Mouse (Mus musculus): ENCODE results near the gene Utrn. TPM values are rescaled to one million over a fixed set of nuclear protein-coding genes. Genes with fewer than 3 reads are reported as not detected.
A peak's percentile ranks its signal among the peaks of the same experiment; 100 is the strongest.

The Utrn gene
- polyA plus RNA-seq, 1 experiment from 2014 or later, result 49.7 TPM

DNA sequence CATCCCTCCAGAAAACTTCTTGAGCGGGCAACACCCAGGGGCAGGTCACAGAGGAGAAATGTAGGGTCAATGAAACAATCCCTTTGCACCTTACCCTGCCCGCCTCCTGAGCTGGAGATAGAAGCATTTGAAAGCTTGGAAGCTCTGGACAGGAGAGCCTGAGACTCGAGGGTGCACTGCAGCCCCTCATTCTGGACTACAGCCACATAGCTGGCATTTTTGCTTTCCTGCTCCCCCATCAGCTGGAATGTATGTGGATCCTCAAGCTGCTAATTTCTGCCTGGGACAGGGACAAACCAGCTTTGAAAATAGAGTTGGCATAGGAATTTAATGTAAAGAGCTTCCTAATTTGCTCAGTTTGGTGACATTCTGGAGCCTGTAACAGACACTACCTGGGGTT is 165.6 kb downstream of the Utrn start:
- Histone ChIP-seq H3K4me1 (replicated peaks; ENCODE audit: control insufficient read depth, insufficient read depth, low read length) (no peaks in the 10 kb centered on the region), H3K4me2 (ENCODE audit: low read depth, low read length, severe bottlenecking) (no peak overlapping the region), H3K9me3 (ENCODE audit: control insufficient read depth, low read length) (no peaks in the 10 kb centered on the region), H3K27ac (ENCODE audit: low read depth, low read length) (no peak overlapping the region), H3K4me3 (ENCODE audit: low read depth, low read length) (no peak overlapping the region), H3K27me3 (ENCODE audit: control insufficient read depth, insufficient read depth, low read length) (no peaks in the 10 kb centered on the region), H3K36me3 (ENCODE audit: control insufficient read depth, insufficient read depth, low read length) (no peaks in the 10 kb centered on the region), H3K9ac (ENCODE audit: low read length) (no peak overlapping the region)
- 71% methylated on average over 3 of the region's 3 CpGs for WGBS
- DNase-seq (ENCODE audit: low spot score) (no peak), ATAC-seq (replicated peaks; ENCODE audit: low FRiP score) (no peak)

DNA sequence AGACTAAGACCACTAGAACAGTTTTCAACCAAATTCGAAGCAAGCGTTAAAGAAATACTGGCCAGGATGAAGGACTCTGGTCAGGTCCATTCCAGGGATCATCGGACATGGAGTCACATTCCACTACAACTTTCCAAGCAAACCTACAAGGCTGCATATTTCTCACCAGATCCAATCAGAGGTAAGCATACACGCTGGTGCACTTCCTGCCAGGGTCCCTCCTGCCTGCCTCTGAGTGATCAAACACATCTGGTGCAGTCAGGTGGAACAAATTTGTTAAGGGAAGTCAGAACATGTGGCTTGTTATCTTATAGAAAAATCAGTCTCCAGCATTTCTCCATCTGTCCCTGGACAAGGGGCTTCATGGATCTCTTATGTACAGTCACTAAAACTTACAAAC is 167.0 kb downstream of the Utrn start:
- Histone ChIP-seq H3K36me3 (ENCODE audit: control insufficient read depth, insufficient read depth, low read length) (no peaks in the 10 kb centered on the region; the same call in 1 of the 2 replicates), H3K27me3 (ENCODE audit: control insufficient read depth, insufficient read depth, low read length) (no peaks in the 10 kb centered on the region), H3K27ac (ENCODE audit: low read depth, low read length) (no peak overlapping the region), H3K4me3 (ENCODE audit: low read depth, low read length) (no peak overlapping the region), H3K4me1 (replicated peaks; ENCODE audit: control insufficient read depth, insufficient read depth, low read length) (no peaks in the 10 kb centered on the region), H3K9ac (ENCODE audit: low read length) (no peak overlapping the region), H3K4me2 (ENCODE audit: low read depth, low read length, severe bottlenecking) (no peak overlapping the region), H3K9me3 (ENCODE audit: control insufficient read depth, low read length) (no peaks in the 10 kb centered on the region)
- WGBS, result 87% methylated on average over 4 of the region's 4 CpGs
- no peak for ATAC-seq (replicated peaks; ENCODE audit: low FRiP score)
- DNase-seq (ENCODE audit: low spot score), result no peak

DNA sequence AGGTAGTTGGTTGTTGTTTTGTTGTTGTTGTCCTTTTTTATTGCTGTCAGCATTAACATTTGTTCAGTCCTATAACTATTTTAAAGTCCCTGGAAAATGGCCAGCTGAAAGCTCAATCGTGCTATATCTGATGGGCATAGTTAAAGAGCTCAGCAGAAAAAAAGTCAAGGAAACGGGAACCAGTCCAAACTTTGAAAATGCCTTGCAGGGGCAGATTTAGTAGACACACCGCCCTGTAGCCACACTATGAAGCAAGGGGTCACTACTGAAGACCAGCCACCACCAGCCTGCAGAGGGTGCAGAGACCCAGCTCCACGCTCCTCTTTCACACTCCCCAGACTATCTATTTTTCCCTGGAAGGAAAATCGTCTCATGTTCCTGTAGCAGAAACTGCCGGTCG is 167.5 kb downstream of the Utrn start:
- H3K9ac ChIP-seq (ENCODE audit: low read length), result no peak overlapping the region
- no peak overlapping the region for H3K4me2 ChIP-seq (ENCODE audit: low read depth, low read length, severe bottlenecking)
- no peaks in the 10 kb centered on the region; the same call in 1 of the 2 replicates for H3K36me3 ChIP-seq (ENCODE audit: control insufficient read depth, insufficient read depth, low read length)
- H3K4me1 ChIP-seq (replicated peaks; ENCODE audit: control insufficient read depth, insufficient read depth, low read length), result no peaks in the 10 kb centered on the region
- H3K9me3 ChIP-seq (ENCODE audit: control insufficient read depth, low read length), result no peaks in the 10 kb centered on the region
- WGBS, result 87% methylated on average over 7 of the region's 7 CpGs
- H3K4me3 ChIP-seq (ENCODE audit: low read depth, low read length), result no peak overlapping the region
- DNase-seq (ENCODE audit: low spot score) (no peak), ATAC-seq (replicated peaks; ENCODE audit: low FRiP score) (no peak)
- H3K27ac ChIP-seq (ENCODE audit: low read depth, low read length), result no peak overlapping the region
- no peaks in the 10 kb centered on the region for H3K27me3 ChIP-seq (ENCODE audit: control insufficient read depth, insufficient read depth, low read length)

DNA sequence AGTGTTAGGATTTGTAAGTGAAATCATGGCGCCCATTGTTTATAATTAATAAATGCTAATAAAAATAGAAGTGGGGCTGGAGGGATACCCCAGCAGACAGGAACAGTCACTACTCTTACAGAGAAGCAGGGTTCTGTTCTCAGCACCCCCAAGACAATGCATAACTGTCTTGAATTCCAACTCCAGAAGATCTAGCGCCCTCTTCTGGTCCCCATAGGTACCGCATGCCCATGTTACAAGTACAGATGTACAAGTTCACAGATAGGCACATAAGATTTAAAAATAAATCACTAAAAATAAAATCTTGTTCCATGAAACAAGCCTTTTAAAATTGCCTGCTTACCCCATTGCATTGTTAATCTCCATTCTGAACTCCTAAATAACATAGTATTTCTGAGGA is 168.6 kb downstream of the Utrn start:
- H3K9me3 ChIP-seq (ENCODE audit: control insufficient read depth, low read length), result no peaks in the 10 kb centered on the region
- no peaks in the 10 kb centered on the region; the same call in 1 of the 2 replicates for H3K36me3 ChIP-seq (ENCODE audit: control insufficient read depth, insufficient read depth, low read length)
- ATAC-seq (replicated peaks; ENCODE audit: low FRiP score) (no peak), DNase-seq (ENCODE audit: low spot score) (no peak)
- 82% methylated on average over 3 of the region's 3 CpGs for WGBS
- H3K27me3 ChIP-seq (ENCODE audit: control insufficient read depth, insufficient read depth, low read length), result no peaks in the 10 kb centered on the region
- H3K4me3 ChIP-seq (ENCODE audit: low read depth, low read length), result no peak overlapping the region
- H3K4me2 ChIP-seq (ENCODE audit: low read depth, low read length, severe bottlenecking), result no peak overlapping the region
- no peaks in the 10 kb centered on the region for H3K4me1 ChIP-seq (replicated peaks; ENCODE audit: control insufficient read depth, insufficient read depth, low read length)
- no peak overlapping the region for H3K27ac ChIP-seq (ENCODE audit: low read depth, low read length)
- no peak overlapping the region for H3K9ac ChIP-seq (ENCODE audit: low read length)

DNA sequence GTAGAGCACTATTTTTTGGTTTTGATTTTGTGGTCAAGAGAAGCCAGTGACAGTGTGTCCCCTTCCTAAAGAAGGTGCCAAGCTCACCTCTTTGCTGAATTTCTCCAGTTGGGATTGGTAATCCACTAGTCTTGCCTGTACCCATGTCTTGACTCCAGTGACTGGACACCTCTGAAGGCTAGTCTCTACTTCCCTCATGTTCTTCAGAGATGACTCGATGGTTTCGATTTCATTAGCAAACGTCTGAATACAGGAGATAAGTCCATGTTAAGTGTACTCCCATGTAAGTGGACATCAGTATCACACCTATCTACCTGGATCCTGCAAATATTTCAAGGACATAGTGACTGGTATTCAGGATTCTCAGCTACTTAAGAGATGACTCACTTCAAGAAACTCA is 171.3 kb downstream of the Utrn start:
- DNase-seq (ENCODE audit: low spot score) (no peak), ATAC-seq (replicated peaks; ENCODE audit: low FRiP score) (no peak)
- H3K4me1 ChIP-seq (replicated peaks; ENCODE audit: control insufficient read depth, insufficient read depth, low read length), result no peaks in the 10 kb centered on the region
- H3K36me3 ChIP-seq (ENCODE audit: control insufficient read depth, insufficient read depth, low read length), result no peaks in the 10 kb centered on the region; the same call in 1 of the 2 replicates
- no peaks in the 10 kb centered on the region for H3K9me3 ChIP-seq (ENCODE audit: control insufficient read depth, low read length)
- no peak overlapping the region for H3K27ac ChIP-seq (ENCODE audit: low read depth, low read length)
- H3K4me2 ChIP-seq (ENCODE audit: low read depth, low read length, severe bottlenecking), result no peak overlapping the region
- WGBS, result 93% methylated on average over 3 of the region's 3 CpGs
- no peak overlapping the region for H3K9ac ChIP-seq (ENCODE audit: low read length)
- no peaks in the 10 kb centered on the region for H3K27me3 ChIP-seq (ENCODE audit: control insufficient read depth, insufficient read depth, low read length)
- H3K4me3 ChIP-seq (ENCODE audit: low read depth, low read length), result no peak overlapping the region

DNA sequence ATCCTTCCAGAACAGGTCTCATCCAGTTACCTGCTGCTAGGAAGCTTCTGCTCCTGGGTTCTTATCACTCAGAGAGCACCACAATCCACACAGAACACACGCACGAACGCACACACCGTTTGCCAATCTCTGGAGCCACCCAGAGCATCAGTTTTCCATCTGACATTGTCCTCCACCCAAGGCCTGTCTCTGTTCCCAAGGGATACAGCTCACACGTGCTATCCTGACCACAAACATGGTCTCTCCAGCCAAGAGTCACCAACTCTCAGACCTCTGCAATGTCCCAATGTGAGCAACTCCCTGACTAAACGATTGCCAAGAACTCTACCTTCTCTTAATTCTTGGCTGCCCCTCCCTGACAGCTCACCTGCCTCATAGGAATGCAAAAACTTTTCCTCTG is 172.5 kb downstream of the Utrn start:
- Histone ChIP-seq H3K4me1 (replicated peaks; ENCODE audit: control insufficient read depth, insufficient read depth, low read length) (no peaks in the 10 kb centered on the region), H3K4me3 (ENCODE audit: low read depth, low read length) (no peak overlapping the region), H3K27me3 (ENCODE audit: control insufficient read depth, insufficient read depth, low read length) (no peaks in the 10 kb centered on the region), H3K9ac (ENCODE audit: low read length) (no peak overlapping the region), H3K27ac (ENCODE audit: low read depth, low read length) (no peak overlapping the region), H3K9me3 (ENCODE audit: control insufficient read depth, low read length) (no peaks in the 10 kb centered on the region), H3K4me2 (ENCODE audit: low read depth, low read length, severe bottlenecking) (no peak overlapping the region), H3K36me3 (ENCODE audit: control insufficient read depth, insufficient read depth, low read length) (no peaks in the 10 kb centered on the region; the same call in 1 of the 2 replicates)
- WGBS, result 84% methylated on average over 6 of the region's 6 CpGs
- ATAC-seq (replicated peaks; ENCODE audit: low FRiP score) (no peak), DNase-seq (ENCODE audit: low spot score) (no peak)

DNA sequence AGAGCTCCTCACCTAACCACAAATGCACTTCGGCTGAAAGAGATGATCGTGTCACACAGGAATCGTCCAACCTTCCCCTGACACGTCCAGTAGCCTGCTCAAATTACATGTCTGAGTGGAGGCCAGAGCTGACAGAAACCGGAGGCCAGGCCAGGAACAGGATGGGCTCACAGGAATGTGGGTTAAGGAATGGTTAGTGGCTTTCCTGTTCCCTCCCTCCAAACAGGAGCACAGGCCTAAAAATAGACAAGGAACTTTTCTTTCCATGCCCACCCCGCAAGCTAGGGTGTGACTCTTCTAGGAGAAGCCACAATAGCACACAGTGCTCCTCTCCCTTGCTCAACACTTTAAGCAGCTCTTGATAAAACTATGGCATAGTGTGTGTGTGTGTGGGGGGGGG is 174.4 kb downstream of the Utrn start:
- Histone ChIP-seq H3K9ac (ENCODE audit: low read length) (no peak overlapping the region), H3K4me1 (replicated peaks; ENCODE audit: control insufficient read depth, insufficient read depth, low read length) (no peaks in the 10 kb centered on the region), H3K36me3 (ENCODE audit: control insufficient read depth, insufficient read depth, low read length) (no peaks in the 10 kb centered on the region; the same call in 1 of the 2 replicates), H3K27ac (ENCODE audit: low read depth, low read length) (no peak overlapping the region), H3K4me3 (ENCODE audit: low read depth, low read length) (no peak overlapping the region), H3K4me2 (ENCODE audit: low read depth, low read length, severe bottlenecking) (no peak overlapping the region), H3K9me3 (ENCODE audit: control insufficient read depth, low read length) (no peaks in the 10 kb centered on the region), H3K27me3 (ENCODE audit: control insufficient read depth, insufficient read depth, low read length) (no peaks in the 10 kb centered on the region)
- DNase-seq (ENCODE audit: low spot score) (no peak), ATAC-seq (replicated peaks; ENCODE audit: low FRiP score) (no peak)
- WGBS, result 61% methylated on average over 6 of the region's 6 CpGs

DNA sequence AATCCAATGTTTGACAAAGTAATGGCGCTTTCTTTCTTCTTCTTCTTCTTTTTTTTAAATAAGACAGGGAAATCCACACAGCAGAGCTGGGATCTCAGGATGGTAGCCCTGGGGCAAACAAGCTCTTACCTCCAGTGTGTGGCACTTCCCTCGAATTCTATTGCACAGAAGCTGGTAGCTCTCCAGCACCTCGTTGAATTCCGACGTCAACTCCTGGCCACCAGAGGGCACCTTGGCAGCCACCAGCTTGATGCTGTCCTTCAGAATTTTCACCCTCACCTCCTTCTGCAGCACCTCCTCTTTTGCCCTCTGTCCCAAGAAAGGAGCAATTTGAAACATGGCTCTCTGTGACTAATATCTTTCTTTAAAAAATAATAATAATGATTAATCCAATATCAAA is 178.6 kb downstream of the Utrn start:
- ATAC-seq (replicated peaks; ENCODE audit: low FRiP score), result no peak; the same call in 1 of the 2 replicates

DNA sequence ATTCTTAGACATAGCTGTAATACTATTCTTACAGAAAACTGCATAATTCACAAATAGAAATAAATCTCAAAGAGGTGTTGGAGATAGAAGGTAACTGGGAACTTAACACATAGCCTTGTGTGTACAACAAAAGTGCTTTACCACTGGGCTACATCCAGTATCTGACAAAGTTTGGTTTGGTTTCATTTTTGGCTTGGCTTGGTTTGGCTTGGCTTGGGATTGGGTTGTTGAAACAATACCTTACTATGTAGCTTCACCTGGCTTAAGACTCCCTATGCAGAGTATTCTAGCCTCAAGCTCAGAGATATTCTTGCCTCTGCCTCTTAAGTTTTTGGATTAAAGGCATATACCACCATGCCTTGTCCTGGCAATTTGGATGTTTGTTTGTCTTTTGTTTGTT is 183.5 kb downstream of the Utrn start:
- H3K36me3 ChIP-seq (ENCODE audit: control insufficient read depth, insufficient read depth, low read length), result no peaks in the 10 kb centered on the region

More for the DNA sequence above, 178.6 kb downstream of the Utrn start:
- 24% methylated on average over 5 of the region's 5 CpGs for WGBS
- H3K27me3 ChIP-seq (ENCODE audit: control insufficient read depth, insufficient read depth, low read length), result no peaks in the 10 kb centered on the region
- no peaks in the 10 kb centered on the region for H3K36me3 ChIP-seq (ENCODE audit: control insufficient read depth, insufficient read depth, low read length)
- H3K9me3 ChIP-seq (ENCODE audit: control insufficient read depth, low read length), result no peaks in the 10 kb centered on the region
- no peak overlapping the region for H3K4me3 ChIP-seq (ENCODE audit: low read depth, low read length)
- no peak overlapping the region for H3K27ac ChIP-seq (ENCODE audit: low read depth, low read length)
- no peak overlapping the region for H3K4me2 ChIP-seq (ENCODE audit: low read depth, low read length, severe bottlenecking)
- H3K4me1 ChIP-seq (replicated peaks; ENCODE audit: control insufficient read depth, insufficient read depth, low read length), result no peaks in the 10 kb centered on the region
- peak; percentile 77 for DNase-seq (ENCODE audit: low spot score)
- H3K9ac ChIP-seq (ENCODE audit: low read length), result no peak overlapping the region

More for the DNA sequence above, 183.5 kb downstream of the Utrn start:
- H3K9ac ChIP-seq (ENCODE audit: low read length), result no peak overlapping the region
- H3K27me3 ChIP-seq (ENCODE audit: control insufficient read depth, insufficient read depth, low read length), result no peaks in the 10 kb centered on the region
- no peak overlapping the region for H3K4me3 ChIP-seq (ENCODE audit: low read depth, low read length)
- no peak overlapping the region for H3K4me2 ChIP-seq (ENCODE audit: low read depth, low read length, severe bottlenecking)
- no peaks in the 10 kb centered on the region for H3K9me3 ChIP-seq (ENCODE audit: control insufficient read depth, low read length)
- H3K4me1 ChIP-seq (replicated peaks; ENCODE audit: control insufficient read depth, insufficient read depth, low read length), result no peaks in the 10 kb centered on the region
- no peak overlapping the region for H3K27ac ChIP-seq (ENCODE audit: low read depth, low read length)
- ATAC-seq (replicated peaks; ENCODE audit: low FRiP score) (no peak), DNase-seq (ENCODE audit: low spot score) (no peak)

Data from forebrain, embryonic 11.5 days (tissue).